Mouse (Mus musculus) midbrain, embryonic 14.5 days (tissue): Measurements from ENCODE around the gene Acat2. TPM values are rescaled to one million over a fixed set of nuclear protein-coding genes. Genes with fewer than 3 reads are reported as not detected.
"Not testable (repeated sequence)": the region's sequence is repeated elsewhere in the genome, so short reads cannot be mapped to it uniquely, and the experiment has no call there.

Experiments
- ATAC-seq: fragments of 200-750 bp; cut with Nextera tagmentation; 2 replicates; pipeline ENCODE4 v1.8.0; 2017; ENCODE audit warnings: moderate number of reproducible peaks, moderate library complexity; ENCODE audit not compliant: low FRiP score, low TSS enrichment
- DNase-seq: peaks from one replicate; pipeline ENCODE4 v3.0.0-alpha.2; 2015
- H3K27ac ChIP-seq: fragments of 300-500 bp; sonication (generic); replicated peaks from 2 replicates; pipeline ENCODE4 v1.5.1; 2014; ENCODE audit warnings: mild to moderate bottlenecking, low read depth, low read length, moderate library complexity
- H3K27me3 ChIP-seq: fragments of 300-500 bp; sonication (generic); 2 replicates; pipeline ENCODE4 v1.6.1; 2014; ENCODE audit warnings: low read length, control low read depth, mixed read lengths; ENCODE audit not compliant: control insufficient read depth, insufficient read depth
- H3K36me3 ChIP-seq: fragments of 300-500 bp; sonication (generic); 2 replicates; pipeline ENCODE4 v1.6.1; 2014; ENCODE audit warnings: low read length, control low read depth; ENCODE audit not compliant: control insufficient read depth, insufficient read depth
- H3K4me1 ChIP-seq: fragments of 300-500 bp; sonication (generic); 2 replicates; pipeline ENCODE4 v1.6.1; 2014; ENCODE audit warnings: mild to moderate bottlenecking, antibody characterized with exemption, low read length, control low read depth; ENCODE audit not compliant: control insufficient read depth, insufficient read depth
- H3K4me2 ChIP-seq: fragments of 300-500 bp; sonication (generic); 2 replicates; pipeline ENCODE4 v1.6.1; 2014; ENCODE audit warnings: mild to moderate bottlenecking, low read length, moderate library complexity
- H3K4me3 ChIP-seq: fragments of 300-500 bp; sonication (generic); replicated peaks from 2 replicates; pipeline ENCODE4 v1.5.1; 2014; ENCODE audit warnings: low read depth, low read length
- H3K9ac ChIP-seq: fragments of 300-500 bp; sonication (generic); replicated peaks from 2 replicates; pipeline ENCODE4 v1.6.1; 2014; ENCODE audit warnings: mild to moderate bottlenecking, low read length, moderate library complexity
- H3K9me3 ChIP-seq: fragments of 300-500 bp; sonication (generic); 2 replicates; pipeline ENCODE4 v1.6.1; 2016; ENCODE audit warnings: low read length, control low read depth, mixed read lengths; ENCODE audit not compliant: control insufficient read depth
- WGBS: fragments of 180-500 bp; shearing (Covaris S2); extraction: QIAGEN DNeasy Blood & Tissue Kit; methylation state at CpG from one replicate; pipeline ENCODE4 v1.1.7; 2014; 5-methylcytosine and 5-hydroxymethylcytosine counted together
- polyA plus RNA-seq: library from polyadenylated mRNA; unstranded; fragments of >200 nt; fragmentation: Nextera tagmentation; extraction: Ambion mirVana; gene quantifications from 2 replicates; pipeline ENCODE4 v1.2.1, GENCODE M21; 2014

Acat2 gene
- polyA plus RNA-seq, 1 experiment from 2014 or later, result 223 TPM

GRCm38 (mm10) chr17:12905810-12906209 is 54.7 kb downstream of the Acat2 start:
- Histone ChIP-seq H3K4me2 (no peak overlapping the region), H3K4me1 (no peaks in the 10 kb centered on the region), H3K9me3 (no peaks in the 10 kb centered on the region), H3K27ac (no peak overlapping the region), H3K27me3 (no peaks in the 10 kb centered on the region), H3K36me3 (peaks cover 19% of the 10 kb centered on the region), H3K9ac (no peak overlapping the region), H3K4me3 (no peak overlapping the region)
- ATAC-seq, result no peak
- DNase-seq, result no peak
- WGBS, result 91% methylated on average over 4 of the region's 4 CpGs

- WGBS, result 62% methylated on average over 1 of the region's 1 CpGs
- H3K27ac ChIP-seq, result no peak overlapping the region
- no peak overlapping the region for H3K4me2 ChIP-seq
- H3K4me1 ChIP-seq, result no peaks in the 10 kb centered on the region
- ATAC-seq (no peak), DNase-seq (no peak)
- H3K9me3 ChIP-seq, result no peaks in the 10 kb centered on the region
- peaks cover 24% of the 10 kb centered on the region for H3K36me3 ChIP-seq
- H3K9ac ChIP-seq, result no peak overlapping the region
- H3K4me3 ChIP-seq, result no peak overlapping the region
- no peaks in the 10 kb centered on the region for H3K27me3 ChIP-seq
Observed at GRCm38 (mm10) chr17:12904349-12904748, 56.2 kb downstream of the Acat2 start.

- H3K9me3 ChIP-seq, result no peaks in the 10 kb centered on the region
- H3K27me3 ChIP-seq, result no peaks in the 10 kb centered on the region
- H3K27ac ChIP-seq, result no peak overlapping the region
- WGBS, result 14% methylated on average over 11 of the region's 12 CpGs
- ATAC-seq (no peak; the same call in 1 of the 2 replicates), DNase-seq (peak; percentile 37)
- H3K4me3 ChIP-seq, result no peak overlapping the region
- H3K36me3 ChIP-seq, result peaks cover 24% of the 10 kb centered on the region
- H3K4me2 ChIP-seq, result no peak overlapping the region
- no peaks in the 10 kb centered on the region for H3K4me1 ChIP-seq
- H3K9ac ChIP-seq, result no peak overlapping the region
Observed at GRCm38 (mm10) chr17:12903372-12904333, 56.9 kb downstream of the Acat2 start.

- H3K4me2 ChIP-seq, result no peak overlapping the region
- DNase-seq (no peak), ATAC-seq (no peak)
- no peaks in the 10 kb centered on the region for H3K27me3 ChIP-seq
- H3K27ac ChIP-seq, result no peak overlapping the region
- no peaks in the 10 kb centered on the region for H3K4me1 ChIP-seq
- H3K9me3 ChIP-seq, result no peaks in the 10 kb centered on the region
- peaks cover 24% of the 10 kb centered on the region for H3K36me3 ChIP-seq
- 95% methylated on average over 6 of the region's 6 CpGs for WGBS
- H3K9ac ChIP-seq, result no peak overlapping the region
- H3K4me3 ChIP-seq, result no peak overlapping the region
Observed at GRCm38 (mm10) chr17:12902291-12902690, 58.3 kb downstream of the Acat2 start.

GRCm38 (mm10) chr17:12898607-12899006 is 61.9 kb downstream of the Acat2 start:
- H3K27me3 ChIP-seq, ATAC-seq, H3K9me3 ChIP-seq, H3K9ac ChIP-seq, H3K4me2 ChIP-seq, H3K4me1 ChIP-seq, H3K4me3 ChIP-seq: not testable (repeated sequence)
- 32% methylated on average over 2 of the region's 2 CpGs for whole genome bisulfite sequencing
- DNase-seq, result peak; percentile 8
- H3K36me3 ChIP-seq, result peaks cover 10% of the 10 kb centered on the region
- H3K27ac ChIP-seq, result peak overlapping the region; percentile 60

- Histone ChIP-seq H3K4me1 (no peaks in the 10 kb centered on the region), H3K9me3 (no peaks in the 10 kb centered on the region), H3K27ac (peak overlapping the region; percentile 1; the same call in 1 of the 2 replicates), H3K4me2 (no peak overlapping the region), H3K4me3 (no peak overlapping the region), H3K36me3 (peaks cover 13% of the 10 kb centered on the region), H3K27me3 (no peaks in the 10 kb centered on the region), H3K9ac (no peak overlapping the region)
- DNase-seq, result peak; percentile 1
- no peak for ATAC-seq
- WGBS, result 80% methylated on average over 5 of the region's 5 CpGs
Observed at GRCm38 (mm10) chr17:12897674-12898073, 62.9 kb downstream of the Acat2 start.

Other genes with a start within 250 kb of the Acat2 start
- 9.2 and 13.4 TPM in 2 replicates for gene Igf2r, start 191.1 kb downstream of the Acat2 start, polyA plus RNA-seq
- 0.12 TPM in 1 of 2 replicates, not detected in the other for gene Mas1, start 92.6 kb downstream of the Acat2 start, polyA plus RNA-seq
- not detected in 2 replicates for gene Mrgprh, start 84.7 kb downstream of the Acat2 start, polyA plus RNA-seq
- gene Pnldc1, start 50.5 kb downstream of the Acat2 start, polyA plus RNA-seq, result 3.1 and 3.7 TPM in 2 replicates
- 356 and 462 TPM in 2 replicates for gene Tcp1, start 45.0 kb downstream of the Acat2 start, polyA plus RNA-seq
- gene Mrpl18, start 44.4 kb downstream of the Acat2 start, polyA plus RNA-seq, result 117 and 127 TPM in 2 replicates
- gene Acat3, start 20.1 kb downstream of the Acat2 start, polyA plus RNA-seq, result 0.32 and 0.53 TPM in 2 replicates
- gene Wtap, start 33.4 kb upstream of the Acat2 start, polyA plus RNA-seq, result 147 and 150 TPM in 2 replicates
- gene Sod2, start 46.1 kb upstream of the Acat2 start, polyA plus RNA-seq, result 144 and 152 TPM in 2 replicates
- gene Gpr31b, start 91.5 kb upstream of the Acat2 start, polyA plus RNA-seq, result not detected in 2 replicates
- 0.18 and 0.45 TPM in 2 replicates for gene Tcp10b, start 100.4 kb upstream of the Acat2 start, polyA plus RNA-seq
- gene Unc93a, start 171.1 kb upstream of the Acat2 start, polyA plus RNA-seq, result not detected in 2 replicates